1 mouse cellular context compared by ENCODE assay signal in the genomic region with DNA sequence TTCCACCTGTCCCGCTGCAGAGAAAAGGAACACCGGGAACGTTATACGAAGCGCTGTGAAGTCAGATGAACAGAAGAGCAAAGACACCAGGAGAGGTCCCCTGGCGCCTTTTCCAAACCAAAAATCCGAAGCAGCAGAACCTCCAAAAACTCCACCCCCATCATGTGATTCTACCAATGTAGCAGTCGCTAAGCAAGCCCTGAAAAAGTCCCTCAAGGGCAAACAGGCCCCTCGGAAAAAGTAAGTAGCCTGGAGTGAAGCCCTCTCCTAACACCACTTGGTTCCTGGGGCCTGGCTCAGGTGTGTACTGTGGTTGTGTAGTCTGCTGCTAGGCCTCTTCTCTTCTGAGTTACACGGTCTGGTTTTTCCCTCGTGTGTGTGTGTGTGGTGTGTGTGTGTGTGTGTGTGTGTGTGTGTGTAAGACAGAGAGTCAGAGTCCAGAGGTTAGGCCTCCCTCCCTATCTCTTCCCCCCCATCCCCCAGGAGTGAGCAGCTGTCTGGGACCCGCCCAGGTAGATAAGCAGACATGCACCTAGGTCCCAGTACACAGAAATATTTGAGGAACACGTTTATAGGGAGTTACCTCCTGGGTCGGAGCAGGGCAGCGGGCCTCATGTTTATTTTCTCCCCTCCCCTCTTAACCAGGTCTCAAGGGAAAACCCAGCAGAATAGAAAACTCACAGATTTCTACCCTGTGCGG.
TF ChIP-seq lines count a peak whose summit lies in the region.

No protein-coding gene starts in this region.

TF ChIP-seq in MEL, 35 proteins besides CTCF, POLR2A, EP300 and RAD21:
- TF ChIP-seq ZC3H11A (IDR thresholded peaks at IDR 0.05; ENCODE audit: low read depth, low read length): no peak
- TF ChIP-seq TAL1 (IDR thresholded peaks at IDR 0.05; ENCODE audit: low read length): 0 out of 2 replicates have a peak, but pooled peaks have one; percentile 7
- no peak for TF ChIP-seq GABPA (IDR thresholded peaks at IDR 0.05; ENCODE audit: low read depth, low read length)
- TF ChIP-seq MAFK (IDR thresholded peaks at IDR 0.05; ENCODE audit: borderline replicate concordance, low read depth, low read length): no peak
